9 mouse cellular contexts compared by ENCODE assay signal in the genomic region with DNA sequence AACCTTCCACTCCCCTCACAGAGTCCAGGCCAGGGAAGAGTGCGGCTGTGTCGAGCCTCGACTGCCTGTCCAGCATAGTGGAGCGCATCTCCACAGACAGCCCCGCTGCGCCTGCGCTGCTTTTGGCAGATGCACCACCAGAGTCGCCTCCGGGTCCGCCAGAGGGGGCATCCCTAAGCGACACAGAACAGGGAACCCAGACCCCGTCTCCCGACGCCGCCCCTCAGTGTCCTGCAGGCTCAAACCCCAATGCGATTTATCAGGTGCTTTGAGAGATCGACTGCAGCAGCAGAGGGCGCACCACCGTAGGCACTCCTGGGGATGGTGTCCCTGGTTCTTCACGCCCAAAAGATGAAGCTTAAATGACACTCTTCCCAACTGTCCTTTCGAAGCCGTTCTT. TPM values are rescaled to one million over a fixed set of nuclear protein-coding genes. Genes with fewer than 3 reads are reported as not detected.
DNase-seq lines count a peak whose midpoint lies in the region; ATAC-seq and TF ChIP-seq lines count a peak whose summit lies in the region.
"Had no signal": no experiment of that assay in that cellular context is flagged by ENCODE, and none has a peak within 500 bp of the region (broad histone marks: within the 10 kb centered on the region; RNA-seq: fewer than 3 reads in every experiment).

No protein-coding gene starts in this region.

- peak; percentile 48 for DNase-seq in CD4-positive, CD25-positive, alpha-beta regulatory T cell, adult 2 months (ENCODE audit: low read depth, low spot score)
- no peak for DNase-seq in left cerebral cortex, adult 2 months (ENCODE audit: extremely low spot score in 1 of 2, low spot score in 2 of 2)
- DNase-seq in left cerebral cortex, postnatal 4 days = no peak
- DNase-seq in thymus, postnatal 4 days = peak; percentile 72
- DNase-seq in testis, postnatal 14 days (ENCODE audit: low spot score) = no peak

- H3K9me3 ChIP-seq in embryonic facial prominence, embryonic 15.5 days (replicated peaks) = no peaks in the 10 kb centered on the region
- no peaks in the 10 kb centered on the region for H3K9me3 ChIP-seq in limb, embryonic 15.5 days

- no peaks in the 10 kb centered on the region for H3K36me3 ChIP-seq in embryonic facial prominence, embryonic 15.5 days
- H3K36me3 ChIP-seq in limb, embryonic 15.5 days = no peaks in the 10 kb centered on the region

- TF ChIP-seq CTCF in left cerebral cortex, adult 2 months (IDR thresholded peaks at IDR 0.05) = peak; percentile 46

- H3K9ac ChIP-seq in embryonic facial prominence, embryonic 15.5 days = no peak overlapping the region
- H3K9ac ChIP-seq in limb, embryonic 15.5 days = no peak overlapping the region

- intact Hi-C loops in left cerebral cortex, adult 2 months (cut with DNase I) = loop anchor here (1.0 to 5.0 kb wide), 2 partner anchors 98 to 281 kb away; no protein-coding TSS in a partner anchor
- intact Hi-C loops in left cerebral cortex, postnatal 4 days (cut with DNase I) = loop anchor here (5.0 kb wide), 2 partner anchors 96 to 281 kb away; no protein-coding TSS in a partner anchor

- H3K27me3 ChIP-seq in embryonic facial prominence, embryonic 15.5 days = peaks cover 65% of the 10 kb centered on the region
- H3K27me3 ChIP-seq in limb, embryonic 15.5 days = peaks cover 72% of the 10 kb centered on the region

- H3K4me1 ChIP-seq in embryonic facial prominence, embryonic 15.5 days = peaks cover 22% of the 10 kb centered on the region
- H3K4me1 ChIP-seq in limb, embryonic 15.5 days = peaks cover 14% of the 10 kb centered on the region

- H3K4me2 ChIP-seq in embryonic facial prominence, embryonic 15.5 days (replicated peaks) = 0 out of 2 replicates have a peak overlapping the region, but pooled peaks have one; percentile 18
- 0 out of 2 replicates have a peak overlapping the region, but pooled peaks have one; percentile 2 for H3K4me2 ChIP-seq in limb, embryonic 15.5 days

- no peak overlapping the region for H3K27ac ChIP-seq in left cerebral cortex, adult 2 months
- H3K27ac ChIP-seq in embryonic facial prominence, embryonic 15.5 days (replicated peaks) = no peak overlapping the region
- no peak overlapping the region for H3K27ac ChIP-seq in limb, embryonic 15.5 days

- no peak overlapping the region for H3K4me3 ChIP-seq in left cerebral cortex, adult 2 months
- H3K4me3 ChIP-seq in embryonic facial prominence, embryonic 15.5 days (replicated peaks) = peak overlapping the region; percentile 33
- peak overlapping the region; percentile 27; the same call in 1 of the 2 replicates for H3K4me3 ChIP-seq in limb, embryonic 15.5 days
- H3K4me3 ChIP-seq: erythroblast, embryonic 14.5 days had no signal

- 3% methylated on average over 22 of the region's 22 CpGs for WGBS in embryonic facial prominence, embryonic 15.5 days
- WGBS in limb, embryonic 15.5 days = 3% methylated on average over 22 of the region's 22 CpGs

- no peak for ATAC-seq in CD4-positive, CD25-positive, alpha-beta regulatory T cell, adult 4 months
- no peak for ATAC-seq in embryonic facial prominence, embryonic 15.5 days (ENCODE audit: insufficient number of reproducible peaks, low FRiP score, low TSS enrichment, low read depth)
- ATAC-seq in limb, embryonic 15.5 days (ENCODE audit: insufficient number of reproducible peaks, low FRiP score, low TSS enrichment, low read depth) = no peak

RNA-seq across cellular contexts. Expression of gene Myod1, which starts 1.8 kb away (rescaled TPM):
- polyA plus RNA-seq in CD4-positive, CD25-positive, alpha-beta regulatory T cell, adult 4 months (2017; shearing (Covaris generic)) = not detected
- under 1 TPM in 1 of 2 experiments, not detected in 1; 0.30 TPM for total RNA-seq in left cerebral cortex, adult 2 months (2021)
- total RNA-seq in left cerebral cortex, postnatal 4 days (2021) = not detected
- 56.1 and 70.3 TPM in 2 replicates for polyA plus RNA-seq in embryonic facial prominence, embryonic 15.5 days (2015; fragmentation: Nextera tagmentation; extraction: Ambion mirVana)
- polyA plus RNA-seq in limb, embryonic 15.5 days (2015; fragmentation: Nextera tagmentation; extraction: Ambion mirVana) = 35.8 and 56.9 TPM in 2 replicates
- polyA plus RNA-seq: erythroblast, embryonic 14.5 days had no signal

RNA-seq across cellular contexts. Expression of gene Kcnc1, which starts 18.2 kb away (rescaled TPM):
- under 1 TPM in 1 of 2 experiments, not detected in 1; 0.05 TPM for polyA plus RNA-seq in CD4-positive, CD25-positive, alpha-beta regulatory T cell, adult 4 months (2017; shearing (Covaris generic))
- 100 to 1,000 TPM; 140 to 149 TPM for total RNA-seq in left cerebral cortex, adult 2 months (2021)
- total RNA-seq in left cerebral cortex, postnatal 4 days (2021) = 10 to 100 TPM; 40.2 to 43.2 TPM
- 0.31 and 0.32 TPM in 2 replicates for polyA plus RNA-seq in embryonic facial prominence, embryonic 15.5 days (2015; fragmentation: Nextera tagmentation; extraction: Ambion mirVana)
- polyA plus RNA-seq in limb, embryonic 15.5 days (2015; fragmentation: Nextera tagmentation; extraction: Ambion mirVana) = 0.37 and 0.45 TPM in 2 replicates

Comparison
In these comparisons a context has a peak if more than half of its experiments do, and no peak if none do; other contexts are left out.
1. DNase-seq: peak in CD4-positive, CD25-positive, alpha-beta regulatory T cell, adult 2 months (single experiment) and thymus, postnatal 4 days (single experiment); none in left cerebral cortex, adult 2 months (0 of 2), left cerebral cortex, postnatal 4 days (single experiment) and testis, postnatal 14 days (single experiment).
2. RNA of gene Myod1, which starts 1.8 kb away (polyA plus RNA-seq): 56.1 to 70.3 TPM in embryonic facial prominence, embryonic 15.5 days and 35.8 to 56.9 TPM in limb, embryonic 15.5 days; not detected in CD4-positive, CD25-positive, alpha-beta regulatory T cell, adult 4 months; every median in the first group is over 10 times any median in the second.